20 mouse cellular contexts compared by ENCODE assay signal in genomic region chr3:128120647-128121440, GRCm38 (mm10).
DNase-seq lines count a peak whose midpoint lies in the region; ATAC-seq and TF ChIP-seq lines count a peak whose summit lies in the region.
"Had no signal": no experiment of that assay in that cellular context is flagged by ENCODE, and none has a peak within 500 bp of the region (broad histone marks: within the 10 kb centered on the region; RNA-seq: fewer than 3 reads in every experiment).

No protein-coding gene starts in this region.

- H3K4me1 ChIP-seq in liver, adult 2 months (ENCODE audit: control insufficient read depth, insufficient read depth, low read length) = no peaks in the 10 kb centered on the region
- no peaks in the 10 kb centered on the region for H3K4me1 ChIP-seq in intestine, embryonic 15.5 days (replicated peaks)
- H3K4me1 ChIP-seq: embryonic facial prominence, embryonic 12.5 days; forebrain, embryonic 12.5 days had no signal

- peak; percentile 13 for DNase-seq in liver, adult 2 months (ENCODE audit: extremely low read depth, low read depth, low spot score)
- no peak for DNase-seq in liver
- peak; percentile 97 for DNase-seq in Patski (ENCODE audit: low read depth, low spot score)
- peak; percentile 91 for DNase-seq in fat pad, adult 2 months (ENCODE audit: extremely low read depth, low read depth, low spot score)
- DNase-seq in frontal cortex, postnatal 36 days (ENCODE audit: low spot score in 2 of 2) = no peak
- DNase-seq: adrenal gland, adult 8-10 months; adrenal gland, postnatal 25 days; cerebellum, adult 11-12 months; cerebellum, adult 2 months; cerebellum, adult 9-10 months; cerebellum, postnatal 10 days; cerebellum, postnatal 25 days had no signal

- WGBS in liver, adult 2 months = 75% methylated on average over 6 of the region's 6 CpGs
- 82% methylated on average over 6 of the region's 6 CpGs for WGBS in intestine, embryonic 15.5 days

- H3K4me2 ChIP-seq in intestine, embryonic 15.5 days (replicated peaks) = no peak overlapping the region
- H3K4me2 ChIP-seq: embryonic facial prominence, embryonic 12.5 days; forebrain, embryonic 12.5 days had no signal

- CTCF ChIA-PET in Patski (lab: Charles Lee) = interaction anchor here (1.4 to 2.0 kb wide), 2 partner anchors 14 to 216 kb away, joined by 3 to 6 read pairs; no protein-coding TSS in a partner anchor

- no peaks in the 10 kb centered on the region for H3K9me3 ChIP-seq in intestine, embryonic 15.5 days
- H3K9me3 ChIP-seq: embryonic facial prominence, embryonic 10.5 days; embryonic facial prominence, embryonic 12.5 days; forebrain, embryonic 10.5 days; forebrain, embryonic 12.5 days had no signal

- H3K79me2 ChIP-seq in liver, adult 2 months (ENCODE audit: control insufficient read depth, insufficient read depth, low read length) = no peaks in the 10 kb centered on the region

- no peaks in the 10 kb centered on the region for H3K27me3 ChIP-seq in liver, adult 2 months (ENCODE audit: control insufficient read depth, insufficient read depth, low read length)
- no peaks in the 10 kb centered on the region for H3K27me3 ChIP-seq in Patski
- no peaks in the 10 kb centered on the region for H3K27me3 ChIP-seq in intestine, embryonic 15.5 days (replicated peaks)
- H3K27me3 ChIP-seq: embryonic facial prominence, embryonic 12.5 days; forebrain, embryonic 12.5 days had no signal

- POLR2A ChIA-PET in Patski (lab: Charles Lee) = no interaction called here

- no peak for TF ChIP-seq POLR2A in liver, adult 2 months (IDR thresholded peaks at IDR 0.05; ENCODE audit: extremely low read depth, insufficient read depth, low read length)

- H3K27ac ChIP-seq in liver, adult 2 months (replicated peaks; ENCODE audit: insufficient read depth, low read depth, low read length) = no peak overlapping the region
- no peak overlapping the region for H3K27ac ChIP-seq in intestine, embryonic 15.5 days
- H3K27ac ChIP-seq: embryonic facial prominence, embryonic 10.5 days; embryonic facial prominence, embryonic 12.5 days; forebrain, embryonic 10.5 days; forebrain, embryonic 12.5 days had no signal

- no peak overlapping the region for H3K4me3 ChIP-seq in liver, adult 2 months (ENCODE audit: insufficient read depth, low read depth, low read length)
- no peak overlapping the region for H3K4me3 ChIP-seq in intestine, embryonic 15.5 days (replicated peaks)
- H3K4me3 ChIP-seq: embryonic facial prominence, embryonic 10.5 days; embryonic facial prominence, embryonic 12.5 days; forebrain, embryonic 10.5 days; forebrain, embryonic 12.5 days had no signal

- no peak overlapping the region for H3K9ac ChIP-seq in liver, adult 2 months (ENCODE audit: low read depth, low read length)
- no peak overlapping the region for H3K9ac ChIP-seq in intestine, embryonic 15.5 days
- H3K9ac ChIP-seq: embryonic facial prominence, embryonic 12.5 days; forebrain, embryonic 12.5 days had no signal

- peak; percentile 80 for ATAC-seq in Patski
- no peak for ATAC-seq in inflammation-experienced regulatory T-cells, adult 6 months
- ATAC-seq in intestine, embryonic 15.5 days = no peak
- ATAC-seq: forebrain, embryonic 14.5 days; forebrain, embryonic 16.5 days had no signal

- no peak for TF ChIP-seq CTCF in liver, adult 2 months (IDR thresholded peaks at IDR 0.05; ENCODE audit: low read depth, low read length)
- no peak for TF ChIP-seq CTCF in Patski (IDR thresholded peaks at IDR 0.05)

- in situ Hi-C loops in Patski (cut with MboI; ENCODE audit: low pct_unique_long_range_greater_than_20kb) = no loop called here

- no peaks in the 10 kb centered on the region for H3K36me3 ChIP-seq in liver, adult 2 months (ENCODE audit: control insufficient read depth, insufficient read depth, low read length)
- H3K36me3 ChIP-seq in intestine, embryonic 15.5 days = no peaks in the 10 kb centered on the region
- H3K36me3 ChIP-seq: embryonic facial prominence, embryonic 10.5 days; embryonic facial prominence, embryonic 12.5 days; forebrain, embryonic 10.5 days; forebrain, embryonic 12.5 days had no signal

Comparison
In these comparisons a context has a peak if more than half of its experiments do, and no peak if none do; other contexts are left out.
1. DNase-seq: peak in liver, adult 2 months (single experiment), Patski (single experiment) and fat pad, adult 2 months (single experiment); none in liver (single experiment) and frontal cortex, postnatal 36 days (0 of 2).